6 mouse cellular contexts compared by ENCODE assay signal in the genomic region with DNA sequence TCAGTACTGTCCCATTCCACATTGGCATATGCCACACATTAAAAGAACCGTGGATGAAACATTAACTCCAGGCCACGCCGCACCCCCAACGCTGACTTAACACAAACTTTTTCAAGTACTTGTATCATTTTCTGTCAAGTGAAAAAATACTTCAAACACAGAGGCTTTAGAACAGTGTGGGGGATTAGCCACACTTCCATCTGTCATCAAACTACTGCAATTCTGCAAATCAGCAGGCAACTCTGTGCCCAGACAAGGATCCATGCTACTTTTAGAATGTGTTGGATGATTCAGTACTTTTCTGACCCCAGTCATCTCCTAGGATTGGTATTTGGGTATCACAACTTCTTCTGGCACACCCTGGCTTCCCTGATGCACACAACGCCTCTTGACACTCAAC.
"Had no signal": no experiment of that assay in that cellular context is flagged by ENCODE, and none has a peak within 500 bp of the region (broad histone marks: within the 10 kb centered on the region; RNA-seq: fewer than 3 reads in every experiment).

No protein-coding gene starts in this region.

- DNase-seq: kidney, adult 18-20 months; kidney, postnatal 10 days; kidney, postnatal 4 days; lung, adult 2 months; lung, postnatal 36 days; thymus, postnatal 4 days had no signal
